27 mouse cellular contexts compared by ENCODE assay signal in the genomic region with DNA sequence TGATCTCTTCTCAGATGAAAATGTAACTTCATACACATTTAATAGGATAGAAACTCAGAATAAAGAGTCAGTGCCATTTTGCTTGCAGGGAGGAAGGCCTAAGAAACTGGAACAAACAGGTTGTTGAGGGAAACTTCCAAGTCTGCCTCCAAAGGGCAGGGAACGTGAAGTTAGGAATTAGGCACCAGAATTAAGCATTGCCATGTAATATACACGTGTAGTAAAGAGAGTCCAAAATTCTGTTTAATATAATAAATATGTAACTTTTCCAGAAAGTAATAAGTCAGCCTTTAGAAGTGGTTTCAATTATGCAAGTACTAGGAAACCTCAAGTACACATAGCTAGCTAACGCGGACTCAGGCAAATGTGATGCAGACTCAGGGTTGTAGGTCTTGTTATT. TPM values are rescaled to one million over a fixed set of nuclear protein-coding genes. Genes with fewer than 3 reads are reported as not detected.
DNase-seq lines count a peak whose midpoint lies in the region; ATAC-seq and TF ChIP-seq lines count a peak whose summit lies in the region.
"Had no signal": no experiment of that assay in that cellular context is flagged by ENCODE, and none has a peak within 500 bp of the region (broad histone marks: within the 10 kb centered on the region; RNA-seq: fewer than 3 reads in every experiment).

No protein-coding gene starts in this region.

- H3K27me3 ChIP-seq in kidney, embryonic 15.5 days, result no peaks in the 10 kb centered on the region
- no peaks in the 10 kb centered on the region for H3K27me3 ChIP-seq in kidney, postnatal 0 days (ENCODE audit: insufficient read depth, low read length)
- H3K27me3 ChIP-seq: embryonic facial prominence, embryonic 13.5 days; forebrain, embryonic 12.5 days; forebrain, embryonic 15.5 days; heart, embryonic 13.5 days had no signal

- no peak overlapping the region for H3K4me2 ChIP-seq in kidney, embryonic 15.5 days
- no peak overlapping the region for H3K4me2 ChIP-seq in kidney, postnatal 0 days (ENCODE audit: low read length)
- H3K4me2 ChIP-seq: embryonic facial prominence, embryonic 13.5 days; forebrain, embryonic 12.5 days; forebrain, embryonic 15.5 days; heart, embryonic 13.5 days; hindbrain, embryonic 14.5 days had no signal

- H3K4me3 ChIP-seq in kidney, embryonic 15.5 days (replicated peaks), result no peak overlapping the region
- H3K4me3 ChIP-seq in kidney, postnatal 0 days (replicated peaks; ENCODE audit: low read depth, low read length), result no peak overlapping the region
- no peak overlapping the region for H3K4me3 ChIP-seq in left cerebral cortex, adult 2 months
- H3K4me3 ChIP-seq: embryonic facial prominence, embryonic 10.5 days; embryonic facial prominence, embryonic 13.5 days; erythroblast, embryonic 14.5 days; forebrain, embryonic 12.5 days; forebrain, embryonic 15.5 days; heart, adult 2 months; heart, embryonic 10.5 days; heart, embryonic 13.5 days had no signal

- H3K36me3 ChIP-seq in kidney, embryonic 15.5 days, result peaks cover 24% of the 10 kb centered on the region
- peaks cover 18% of the 10 kb centered on the region; the same call in 1 of the 2 replicates for H3K36me3 ChIP-seq in kidney, postnatal 0 days (ENCODE audit: insufficient read depth, low read length)

- peaks cover 13% of the 10 kb centered on the region for H3K4me1 ChIP-seq in kidney, embryonic 15.5 days
- H3K4me1 ChIP-seq in kidney, postnatal 0 days (replicated peaks; ENCODE audit: insufficient read depth, low read length), result no peaks in the 10 kb centered on the region

- WGBS in kidney, embryonic 15.5 days, result 92% methylated on average over 4 of the region's 4 CpGs
- 76% methylated on average over 4 of the region's 4 CpGs for WGBS in kidney, postnatal 0 days

- H3K27ac ChIP-seq in kidney, embryonic 15.5 days, result no peak overlapping the region
- peak overlapping the region; percentile 64; the same call in 1 of the 2 replicates for H3K27ac ChIP-seq in kidney, postnatal 0 days
- H3K27ac ChIP-seq in left cerebral cortex, adult 2 months, result no peak overlapping the region
- H3K27ac ChIP-seq: embryonic facial prominence, embryonic 10.5 days; embryonic facial prominence, embryonic 13.5 days; forebrain, embryonic 12.5 days; forebrain, embryonic 15.5 days; heart, adult 2 months; heart, embryonic 10.5 days; heart, embryonic 13.5 days; hindbrain, embryonic 14.5 days had no signal

- no peaks in the 10 kb centered on the region for H3K9me3 ChIP-seq in kidney, embryonic 15.5 days (replicated peaks)
- no peaks in the 10 kb centered on the region for H3K9me3 ChIP-seq in kidney, postnatal 0 days (replicated peaks; ENCODE audit: low read length)
- H3K9me3 ChIP-seq: embryonic facial prominence, embryonic 10.5 days; embryonic facial prominence, embryonic 13.5 days; forebrain, embryonic 12.5 days; forebrain, embryonic 15.5 days; heart, embryonic 10.5 days; heart, embryonic 13.5 days had no signal

- no peak overlapping the region for H3K9ac ChIP-seq in kidney, embryonic 15.5 days
- H3K9ac ChIP-seq in kidney, postnatal 0 days (ENCODE audit: low read depth, low read length), result no peak overlapping the region
- H3K9ac ChIP-seq: embryonic facial prominence, embryonic 13.5 days; forebrain, embryonic 12.5 days; forebrain, embryonic 15.5 days; heart, embryonic 13.5 days; hindbrain, embryonic 14.5 days had no signal

- intact Hi-C loops in left cerebral cortex, adult 2 months (cut with DNase I), result loop anchor here (5.0 kb wide), 1 partner anchor 467 kb away; a partner anchor contains a TSS

- ATAC-seq in kidney, embryonic 15.5 days (replicated peaks; ENCODE audit: low FRiP score), result no peak
- ATAC-seq in kidney, postnatal 0 days (replicated peaks; ENCODE audit: low FRiP score, low read depth), result no peak
- ATAC-seq: activated CD4-positive, CD25-positive, alpha-beta regulatory T cell, adult 4 months; forebrain, embryonic 15.5 days had no signal

- TF ChIP-seq CTCF in kidney, postnatal 0 days (IDR thresholded peaks at IDR 0.05; ENCODE audit: low read depth), result no peak
- TF ChIP-seq CTCF in left cerebral cortex, adult 2 months (IDR thresholded peaks at IDR 0.05), result no peak

- peak; percentile 56 for DNase-seq in kidney, adult 11 months
- peak; percentile 85 for DNase-seq in kidney, adult 9 months
- DNase-seq in kidney, postnatal 10 days, result no peak
- DNase-seq in kidney, postnatal 0 days (ENCODE audit: low spot score), result no peak
- no peak for DNase-seq in left cerebral cortex, adult 2 months (ENCODE audit: extremely low spot score in 1 of 2, low spot score in 2 of 2)
- DNase-seq: adrenal gland, adult 8-10 months; adrenal gland, postnatal 25 days; cerebellum, adult 11-12 months; cerebellum, adult 8-10 months; cerebellum, postnatal 10 days; cerebellum, postnatal 36 days; embryo, embryonic 11 days; gastrocnemius, postnatal 25 days; heart, adult 2 months; heart, postnatal 14 days; heart, postnatal 4 days had no signal

RNA-seq across cellular contexts. Expression of a gene that starts 3.9 kb away (rescaled TPM):
- 46.6 and 52.7 TPM in 2 replicates for polyA plus RNA-seq in kidney, embryonic 15.5 days (2015; fragmentation: Nextera tagmentation; extraction: Ambion mirVana)
- polyA plus RNA-seq in kidney, postnatal 0 days (2015; fragmentation: Nextera tagmentation; extraction: Ambion mirVana), result 165 and 182 TPM in 2 replicates
- total RNA-seq in left cerebral cortex, adult 2 months (2021), result 10 to 100 TPM; 25.6 to 27.9 TPM
- polyA plus RNA-seq: erythroblast, embryonic 14.5 days had no signal

RNA-seq across cellular contexts. Expression of a gene that starts 7.7 kb away (rescaled TPM):
- 41.0 and 41.6 TPM in 2 replicates for polyA plus RNA-seq in kidney, embryonic 15.5 days (2015; fragmentation: Nextera tagmentation; extraction: Ambion mirVana)
- polyA plus RNA-seq in kidney, postnatal 0 days (2015; fragmentation: Nextera tagmentation; extraction: Ambion mirVana), result 53.3 and 54.3 TPM in 2 replicates
- 10 to 100 TPM; 52.3 to 54.3 TPM for total RNA-seq in left cerebral cortex, adult 2 months (2021)

RNA-seq across cellular contexts. Expression of a gene that starts 14.7 kb away (rescaled TPM):
- 5.9 and 6.3 TPM in 2 replicates for polyA plus RNA-seq in kidney, embryonic 15.5 days (2015; fragmentation: Nextera tagmentation; extraction: Ambion mirVana)
- 7.2 and 7.7 TPM in 2 replicates for polyA plus RNA-seq in kidney, postnatal 0 days (2015; fragmentation: Nextera tagmentation; extraction: Ambion mirVana)
- 1 to 10 TPM; 5.3 to 7.4 TPM for total RNA-seq in left cerebral cortex, adult 2 months (2021)
- polyA plus RNA-seq: erythroblast, embryonic 14.5 days had no signal

RNA-seq across cellular contexts. Expression of a gene that starts 42.1 kb away (rescaled TPM):
- 44.1 and 45.0 TPM in 2 replicates for polyA plus RNA-seq in kidney, embryonic 15.5 days (2015; fragmentation: Nextera tagmentation; extraction: Ambion mirVana)
- polyA plus RNA-seq in kidney, postnatal 0 days (2015; fragmentation: Nextera tagmentation; extraction: Ambion mirVana), result 33.5 and 38.7 TPM in 2 replicates
- total RNA-seq in left cerebral cortex, adult 2 months (2021), result 10 to 100 TPM; 78.1 to 88.9 TPM

RNA-seq across cellular contexts. Expression of a gene that starts 50.4 kb away (rescaled TPM):
- polyA plus RNA-seq in kidney, embryonic 15.5 days (2015; fragmentation: Nextera tagmentation; extraction: Ambion mirVana), result 1.2 and 1.5 TPM in 2 replicates
- polyA plus RNA-seq in kidney, postnatal 0 days (2015; fragmentation: Nextera tagmentation; extraction: Ambion mirVana), result 2.2 and 2.6 TPM in 2 replicates
- total RNA-seq in left cerebral cortex, adult 2 months (2021), result 1 to 10 TPM; 2.1 to 2.7 TPM
- total RNA-seq: heart, postnatal 14 days; heart, postnatal 4 days had no signal
- polyA plus RNA-seq: activated CD4-positive, CD25-positive, alpha-beta regulatory T cell, adult 4 months; embryonic facial prominence, embryonic 10.5 days; embryonic facial prominence, embryonic 13.5 days; erythroblast, embryonic 14.5 days; forebrain, embryonic 12.5 days; forebrain, embryonic 15.5 days; heart, adult 2 months; heart, embryonic 10.5 days; heart, embryonic 13.5 days; heart, embryonic 16.5 days; hindbrain, embryonic 14.5 days had no signal

Comparison
In these comparisons a context has a peak if more than half of its experiments do, and no peak if none do; other contexts are left out.
1. DNase-seq: peak in kidney, adult 11 months (single experiment) and kidney, adult 9 months (single experiment); none in kidney, postnatal 10 days (single experiment), kidney, postnatal 0 days (single experiment) and left cerebral cortex, adult 2 months (0 of 2).